Mouse (Mus musculus): ENCODE data around the gene Xxylt1. TPM values are rescaled to one million over a fixed set of nuclear protein-coding genes. Genes with fewer than 3 reads are reported as not detected.

Xxylt1 gene
- polyA plus RNA-seq, 1 experiment from 2014 or later, result 22.4 TPM

GRCm38 (mm10) chr16:31076436-31076835 lies 4.8 kb downstream of the Xxylt1 start:
- Histone ChIP-seq H3K4me1 (peaks cover 33% of the 10 kb centered on the region), H3K9ac (no peak overlapping the region), H3K9me3 (no peaks in the 10 kb centered on the region), H3K36me3 (peaks cover 16% of the 10 kb centered on the region), H3K4me3 (no peak overlapping the region), H3K4me2 (no peak overlapping the region), H3K27ac (no peak overlapping the region; the same call in 1 of the 2 replicates), H3K27me3 (no peaks in the 10 kb centered on the region)
- 66% methylated on average over 8 of the region's 8 CpGs for WGBS
- ATAC-seq (ENCODE audit: insufficient number of reproducible peaks, insufficient read depth, low FRiP score, low TSS enrichment, low read depth), result no peak

GRCm38 (mm10) chr16:31074324-31074908 lies 6.8 kb downstream of the Xxylt1 start:
- 69% methylated on average over 3 of the region's 3 CpGs for WGBS
- ATAC-seq (ENCODE audit: insufficient number of reproducible peaks, insufficient read depth, low FRiP score, low TSS enrichment, low read depth), result no peak

GRCm38 (mm10) chr16:31071731-31072130 lies 9.5 kb downstream of the Xxylt1 start:
- Histone ChIP-seq H3K27ac (no peak overlapping the region), H3K9me3 (no peaks in the 10 kb centered on the region), H3K4me3 (no peak overlapping the region), H3K36me3 (no peaks in the 10 kb centered on the region), H3K4me1 (peaks cover 46% of the 10 kb centered on the region), H3K4me2 (no peak overlapping the region), H3K27me3 (no peaks in the 10 kb centered on the region), H3K9ac (no peak overlapping the region)
- WGBS, result 85% methylated on average over 6 of the region's 6 CpGs
- no peak for ATAC-seq (ENCODE audit: insufficient number of reproducible peaks, insufficient read depth, low FRiP score, low TSS enrichment, low read depth)

More at GRCm38 (mm10) chr16:31074324-31074908, 6.8 kb downstream of the Xxylt1 start:
- Histone ChIP-seq H3K4me3 (no peak overlapping the region), H3K9me3 (no peaks in the 10 kb centered on the region), H3K4me2 (no peak overlapping the region), H3K27me3 (no peaks in the 10 kb centered on the region), H3K27ac (no peak overlapping the region), H3K4me1 (peaks cover 41% of the 10 kb centered on the region), H3K9ac (no peak overlapping the region), H3K36me3 (peaks cover 16% of the 10 kb centered on the region)

- H3K9ac ChIP-seq, result 0 out of 2 replicates have a peak overlapping the region, but pooled peaks have one; percentile 36
- no peak for ATAC-seq (ENCODE audit: insufficient number of reproducible peaks, insufficient read depth, low FRiP score, low TSS enrichment, low read depth)
- peak overlapping the region; percentile 31 for H3K4me2 ChIP-seq
- H3K9me3 ChIP-seq, result no peaks in the 10 kb centered on the region
- no peaks in the 10 kb centered on the region for H3K27me3 ChIP-seq
- peaks cover 43% of the 10 kb centered on the region for H3K4me1 ChIP-seq
- no peak overlapping the region for H3K27ac ChIP-seq
- H3K4me3 ChIP-seq, result no peak overlapping the region
- H3K36me3 ChIP-seq, result no peaks in the 10 kb centered on the region
- 12% methylated on average over 20 of the region's 21 CpGs for WGBS
Measured at GRCm38 (mm10) chr16:31070358-31071133, 10.7 kb downstream of the Xxylt1 start.

GRCm38 (mm10) chr16:31069211-31070166 lies 11.7 kb downstream of the Xxylt1 start:
- ATAC-seq (ENCODE audit: insufficient number of reproducible peaks, insufficient read depth, low FRiP score, low TSS enrichment, low read depth), result no peak
- Histone ChIP-seq H3K4me1 (peaks cover 35% of the 10 kb centered on the region), H3K4me2 (no peak overlapping the region), H3K36me3 (no peaks in the 10 kb centered on the region), H3K9ac (no peak overlapping the region), H3K27me3 (no peaks in the 10 kb centered on the region), H3K4me3 (no peak overlapping the region), H3K27ac (no peak overlapping the region), H3K9me3 (no peaks in the 10 kb centered on the region)
- WGBS, result 74% methylated on average over 14 of the region's 14 CpGs

GRCm38 (mm10) chr16:31068280-31068679 lies 13.0 kb downstream of the Xxylt1 start:
- no peaks in the 10 kb centered on the region for H3K36me3 ChIP-seq
- H3K4me1 ChIP-seq, result peaks cover 30% of the 10 kb centered on the region
- H3K4me3 ChIP-seq, result no peak overlapping the region
- no peaks in the 10 kb centered on the region for H3K9me3 ChIP-seq
- H3K9ac ChIP-seq, result no peak overlapping the region
- no peak for ATAC-seq (ENCODE audit: insufficient number of reproducible peaks, insufficient read depth, low FRiP score, low TSS enrichment, low read depth)
- 90% methylated on average over 7 of the region's 7 CpGs for WGBS
- H3K27ac ChIP-seq, result no peak overlapping the region
- H3K4me2 ChIP-seq, result no peak overlapping the region
- no peaks in the 10 kb centered on the region for H3K27me3 ChIP-seq

- WGBS, result 54% methylated on average over 15 of the region's 15 CpGs
Measured at GRCm38 (mm10) chr16:31066344-31067098, 14.7 kb downstream of the Xxylt1 start.

GRCm38 (mm10) chr16:31064782-31065181 lies 16.4 kb downstream of the Xxylt1 start:
- no peaks in the 10 kb centered on the region for H3K9me3 ChIP-seq
- no peaks in the 10 kb centered on the region for H3K27me3 ChIP-seq
- WGBS, result 91% methylated on average over 6 of the region's 6 CpGs
- H3K36me3 ChIP-seq, result no peaks in the 10 kb centered on the region
- H3K9ac ChIP-seq, result no peak overlapping the region
- H3K4me2 ChIP-seq, result no peak overlapping the region
- H3K4me3 ChIP-seq, result no peak overlapping the region
- H3K27ac ChIP-seq, result no peak overlapping the region
- no peak for ATAC-seq (ENCODE audit: insufficient number of reproducible peaks, insufficient read depth, low FRiP score, low TSS enrichment, low read depth)
- H3K4me1 ChIP-seq, result peaks cover 35% of the 10 kb centered on the region

More at GRCm38 (mm10) chr16:31066344-31067098, 14.7 kb downstream of the Xxylt1 start:
- H3K27me3 ChIP-seq, result no peaks in the 10 kb centered on the region
- H3K36me3 ChIP-seq, result no peaks in the 10 kb centered on the region
- peaks cover 43% of the 10 kb centered on the region for H3K4me1 ChIP-seq
- no peaks in the 10 kb centered on the region for H3K9me3 ChIP-seq
- peak overlapping the region; percentile 48 for H3K27ac ChIP-seq
- ATAC-seq (ENCODE audit: insufficient number of reproducible peaks, insufficient read depth, low FRiP score, low TSS enrichment, low read depth), result no peak
- no peak overlapping the region for H3K4me3 ChIP-seq
- H3K4me2 ChIP-seq, result no peak overlapping the region
- H3K9ac ChIP-seq, result no peak overlapping the region

- Histone ChIP-seq H3K4me1 (peaks cover 37% of the 10 kb centered on the region), H3K9ac (no peak overlapping the region), H3K4me3 (no peak overlapping the region), H3K27ac (no peak overlapping the region), H3K36me3 (no peaks in the 10 kb centered on the region), H3K4me2 (no peak overlapping the region), H3K27me3 (no peaks in the 10 kb centered on the region), H3K9me3 (no peaks in the 10 kb centered on the region)
- ATAC-seq (ENCODE audit: insufficient number of reproducible peaks, insufficient read depth, low FRiP score, low TSS enrichment, low read depth), result no peak
- 72% methylated on average over 3 of the region's 3 CpGs for WGBS
Measured at GRCm38 (mm10) chr16:31062918-31063317, 18.3 kb downstream of the Xxylt1 start.

GRCm38 (mm10) chr16:31061246-31061880 lies 19.9 kb downstream of the Xxylt1 start:
- peak; percentile 56; the same call in 1 of the 2 replicates for ATAC-seq (ENCODE audit: insufficient number of reproducible peaks, insufficient read depth, low FRiP score, low TSS enrichment, low read depth)
- peaks cover 31% of the 10 kb centered on the region for H3K4me1 ChIP-seq
- no peaks in the 10 kb centered on the region for H3K27me3 ChIP-seq
- no peaks in the 10 kb centered on the region for H3K36me3 ChIP-seq
- no peaks in the 10 kb centered on the region for H3K9me3 ChIP-seq
- no peak overlapping the region; the same call in 1 of the 2 replicates for H3K4me2 ChIP-seq
- H3K9ac ChIP-seq, result no peak overlapping the region
- peak overlapping the region; percentile 79 for H3K27ac ChIP-seq
- H3K4me3 ChIP-seq, result no peak overlapping the region
- WGBS, result 31% methylated on average over 11 of the region's 11 CpGs

All from embryonic facial prominence, embryonic 13.5 days (tissue).